Mouse (Mus musculus) gastrocnemius, postnatal 10 days (tissue): ENCODE results near the gene Gm3625. TPM values are rescaled to one million over a fixed set of nuclear protein-coding genes. Genes with fewer than 3 reads are reported as not detected.

ENCODE experiments used
- DNase-seq: peaks from one replicate; pipeline ENCODE4 v3.0.0; 2021; ENCODE audit warnings: mixed read lengths
- long read RNA-seq, 2 experiments: library from polyadenylated mRNA; stranded (forward); transcript quantifications; one replicate each; pipeline ENCODE4 v2.0.0; 2021
- total RNA-seq, 2 experiments: library from RNA; stranded (reverse); gene quantifications; 2 replicates each; pipeline ENCODE4 v1.2.3; 2021

Gm3625 gene
- total RNA-seq: not detected
- long read RNA-seq, experiment 1, transcript Gm3625-201 (1 exons, 102 nt): major isoform, 7 of 7 reads
- long read RNA-seq, experiment 1, partial matches to known transcripts: 0 of 7 reads
- long read RNA-seq, experiment 1, other reads (novel, unspliced or antisense): 0 of 7 reads
- long read RNA-seq, experiment 2, transcript Gm3625-201 (1 exons, 102 nt): major isoform, 14 of 14 reads
- long read RNA-seq, experiment 2, partial matches to known transcripts: 0 of 14 reads
- long read RNA-seq, experiment 2, other reads (novel, unspliced or antisense): 0 of 14 reads

GRCm38 (mm10) chr12:4592541-4593165, at the start of gene Gm3625, which contains the start of gene Itsn2:
Gene Gm3625, minus strand, starts transcription at chr12:4592927.
Gene Itsn2, plus strand, starts transcription at chr12:4592638.
- DNase-seq: peak; percentile 77

- no peak for DNase-seq
Observed at GRCm38 (mm10) chr12:4640737-4641136, 48.0 kb upstream of the Gm3625 start.

- DNase-seq: no peak
Observed at GRCm38 (mm10) chr12:4638438-4638837, 45.7 kb upstream of the Gm3625 start.

- DNase-seq: no peak
Observed at GRCm38 (mm10) chr12:4632957-4633356, 40.2 kb upstream of the Gm3625 start.

GRCm38 (mm10) chr12:4624201-4624600, 31.5 kb upstream of the Gm3625 start:
- no peak for DNase-seq

- no peak for DNase-seq
Observed at GRCm38 (mm10) chr12:4614722-4615121, 22.0 kb upstream of the Gm3625 start.

- DNase-seq: no peak
Observed at GRCm38 (mm10) chr12:4606625-4607024, 13.9 kb upstream of the Gm3625 start.

GRCm38 (mm10) chr12:4599713-4600112, 7.0 kb upstream of the Gm3625 start:
- no peak for DNase-seq

GRCm38 (mm10) chr12:4598666-4599428, 6.1 kb upstream of the Gm3625 start:
- no peak for DNase-seq

GRCm38 (mm10) chr12:4595055-4595454, 2.3 kb upstream of the Gm3625 start:
- DNase-seq: no peak

- DNase-seq: no peak
Observed at GRCm38 (mm10) chr12:4593930-4594391, 1.2 kb upstream of the Gm3625 start.

- peak; percentile 64 for DNase-seq
Observed at GRCm38 (mm10) chr12:4593166-4593929, 621 bp upstream of the Gm3625 start.

- DNase-seq: no peak
Observed at GRCm38 (mm10) chr12:4592025-4592424, 702 bp downstream of the Gm3625 start.

- DNase-seq: peak; percentile 43
Observed at GRCm38 (mm10) chr12:4588603-4589002, 4.1 kb downstream of the Gm3625 start.

GRCm38 (mm10) chr12:4587846-4588245, 4.9 kb downstream of the Gm3625 start:
- DNase-seq: no peak

GRCm38 (mm10) chr12:4582326-4582725, 10.4 kb downstream of the Gm3625 start:
- no peak for DNase-seq

GRCm38 (mm10) chr12:4574065-4574464, 18.7 kb downstream of the Gm3625 start:
- DNase-seq: no peak

GRCm38 (mm10) chr12:4571864-4572263, 20.9 kb downstream of the Gm3625 start:
- DNase-seq: no peak

- DNase-seq: peak; percentile 16
Observed at GRCm38 (mm10) chr12:4558475-4559279, 34.0 kb downstream of the Gm3625 start.

- no peak for DNase-seq
Observed at GRCm38 (mm10) chr12:4558013-4558412, 34.7 kb downstream of the Gm3625 start.

GRCm38 (mm10) chr12:4557436-4557835, 35.3 kb downstream of the Gm3625 start:
- DNase-seq: no peak
